Mouse (Mus musculus) ES-E14 (cell line): ENCODE results near the gene Golga3.

Experiments used
- MAFK ChIP-seq: IDR thresholded peaks from 2 replicates; pipeline ENCODE4 v1.6.1; 2014; ENCODE audit warnings: mild to moderate bottlenecking, low read depth, low read length, inconsistent platforms; ENCODE audit not compliant: insufficient read depth
- ZC3H11A ChIP-seq: IDR thresholded peaks from 2 replicates; pipeline ENCODE4 v1.6.1; 2012; ENCODE audit warnings: low read depth, mild to moderate bottlenecking, inconsistent platforms, low read length, borderline replicate concordance

- TF ChIP-seq ZC3H11A (no peak), MAFK (no peak)
Observed at GRCm38 (mm10) chr5:110178628-110179027, 2.1 kb downstream of the Golga3 start.
